Mouse (Mus musculus): ENCODE data around the gene Gm5475. TPM values are rescaled to one million over a fixed set of nuclear protein-coding genes. Genes with fewer than 3 reads are reported as not detected.

The Gm5475 gene
- total RNA-seq, 4 experiments from 2014 or later = not detected

GRCm38 (mm10) chr15:100413306-100413705, 8.6 kb upstream of the Gm5475 start:
- no peak for DNase-seq (ENCODE audit: low spot score)

DNA sequence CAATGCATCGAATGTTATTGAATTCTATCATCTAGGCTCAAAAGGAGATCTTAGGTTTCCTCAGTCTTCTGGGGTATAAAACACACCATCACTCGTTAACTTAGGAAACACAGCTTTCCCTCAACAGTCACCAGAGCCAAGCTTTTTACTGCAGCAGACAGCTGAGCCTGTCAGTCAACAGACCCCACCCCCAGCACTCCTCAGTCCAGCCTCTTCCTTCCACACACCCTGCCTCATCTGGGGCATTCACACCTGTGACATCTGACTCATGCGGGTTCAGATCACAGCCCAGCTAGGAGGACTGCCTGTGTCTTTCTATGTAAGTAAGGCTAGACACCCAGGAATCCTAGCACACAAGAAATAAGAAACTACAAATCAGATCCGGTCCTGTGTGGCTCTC, 7.9 kb upstream of the Gm5475 start:
- no peak for DNase-seq (ENCODE audit: low spot score)

DNA sequence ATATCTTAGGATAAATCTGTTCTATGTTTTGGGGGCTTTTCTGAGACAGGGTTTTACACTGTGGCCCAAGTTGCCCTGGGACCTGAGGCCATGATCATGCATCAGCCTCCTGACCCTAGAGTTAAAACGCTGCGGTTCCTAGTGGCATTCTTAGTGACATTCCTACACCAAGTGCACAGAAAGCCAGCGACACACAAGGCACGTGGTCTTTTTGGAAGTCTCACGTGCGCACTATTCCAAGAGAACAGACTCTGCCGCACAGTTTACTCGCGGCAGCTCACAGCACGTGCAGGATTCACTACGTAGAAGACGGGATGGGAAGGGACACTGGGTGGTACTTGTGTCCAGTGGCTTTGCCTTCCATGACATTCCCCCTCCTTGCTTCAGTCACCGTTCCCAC, 7.0 kb upstream of the Gm5475 start:
- DNase-seq (ENCODE audit: low spot score) = no peak

DNA sequence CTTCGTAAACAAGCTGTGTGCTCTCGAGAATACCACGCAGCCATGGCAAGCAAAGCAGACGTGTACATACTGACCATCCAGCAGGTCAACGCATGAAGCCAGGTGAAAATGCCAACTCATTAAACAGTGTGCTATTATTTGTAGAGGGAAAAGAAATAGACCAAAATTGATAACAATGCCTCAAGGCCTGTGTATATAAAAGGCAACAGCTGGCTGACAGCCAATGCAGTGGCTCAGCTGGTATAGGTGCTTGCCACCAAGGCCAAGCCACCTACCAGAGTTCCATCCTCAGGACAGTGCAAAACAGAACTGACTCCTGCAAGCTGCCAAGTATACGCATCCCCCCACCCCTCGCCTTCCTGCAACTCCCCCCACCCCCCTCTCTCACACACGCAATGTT, 6.3 kb upstream of the Gm5475 start:
- no peak for DNase-seq (ENCODE audit: low spot score)

GRCm38 (mm10) chr15:100417854-100418450, 4.0 kb upstream of the Gm5475 start:
- no peak for DNase-seq (ENCODE audit: low spot score)

GRCm38 (mm10) chr15:100419311-100419710, 2.6 kb upstream of the Gm5475 start:
- DNase-seq (ENCODE audit: low spot score) = no peak

DNA sequence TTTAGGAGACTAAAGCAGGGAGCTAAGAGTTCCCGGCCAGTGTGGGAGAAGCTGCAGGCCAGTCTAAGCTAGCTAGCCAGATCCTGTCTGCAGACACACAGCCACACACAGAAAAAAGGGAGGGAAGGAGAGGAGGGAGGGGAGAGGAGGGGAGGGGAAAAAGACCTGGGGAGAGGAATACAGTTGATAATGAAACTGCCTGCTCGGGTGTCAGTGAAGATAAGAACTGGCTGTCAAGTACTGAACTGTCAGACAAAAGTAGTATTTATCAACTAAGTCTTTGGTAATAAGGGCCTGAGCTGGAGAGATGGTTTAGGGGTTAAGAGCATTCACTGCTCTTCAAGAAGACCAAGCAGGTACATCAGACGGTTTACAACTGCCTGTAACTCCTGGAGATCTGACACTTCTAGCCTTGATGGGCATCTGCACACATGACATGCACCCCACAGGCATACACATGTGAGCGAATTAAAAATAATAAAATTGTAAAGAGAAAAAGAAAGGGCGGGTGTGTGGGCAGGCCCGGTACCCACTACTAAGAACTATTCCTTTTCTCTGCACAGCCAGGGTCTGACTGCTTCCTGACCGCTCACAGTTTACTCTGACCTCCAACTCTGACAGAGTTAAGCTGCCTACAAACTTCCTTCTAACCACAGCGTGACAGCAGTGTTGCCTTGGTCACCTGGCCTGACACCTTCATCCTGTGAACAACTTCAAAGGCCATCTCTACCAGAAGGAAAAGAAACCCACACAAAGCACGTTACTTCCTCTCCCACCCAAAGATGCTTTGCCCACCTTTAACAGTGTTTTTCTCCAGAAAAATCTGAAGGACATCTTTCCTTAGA, 1.8 kb upstream of the Gm5475 start:
- no peak for DNase-seq (ENCODE audit: low spot score)

- peak; percentile 62 for DNase-seq (ENCODE audit: low spot score)
These were observed 739 bp upstream of the Gm5475 start for GRCm38 (mm10) chr15:100421059-100421757.

- DNase-seq (ENCODE audit: low spot score) = no peak
These were observed 529 bp downstream of the Gm5475 start for GRCm38 (mm10) chr15:100422476-100422875.

GRCm38 (mm10) chr15:100422899-100423860, 1.2 kb downstream of the Gm5475 start:
- DNase-seq (ENCODE audit: low spot score) = peak; percentile 95

- no peak for DNase-seq (ENCODE audit: low spot score)
These were observed 2.0 kb downstream of the Gm5475 start for GRCm38 (mm10) chr15:100423916-100424315.

GRCm38 (mm10) chr15:100424396-100425122, 2.6 kb downstream of the Gm5475 start, which contains the start of gene Slc11a2:
TSS of gene Slc11a2 (minus strand) at chr15:100425072.
- no peak for DNase-seq (ENCODE audit: low spot score)

DNA sequence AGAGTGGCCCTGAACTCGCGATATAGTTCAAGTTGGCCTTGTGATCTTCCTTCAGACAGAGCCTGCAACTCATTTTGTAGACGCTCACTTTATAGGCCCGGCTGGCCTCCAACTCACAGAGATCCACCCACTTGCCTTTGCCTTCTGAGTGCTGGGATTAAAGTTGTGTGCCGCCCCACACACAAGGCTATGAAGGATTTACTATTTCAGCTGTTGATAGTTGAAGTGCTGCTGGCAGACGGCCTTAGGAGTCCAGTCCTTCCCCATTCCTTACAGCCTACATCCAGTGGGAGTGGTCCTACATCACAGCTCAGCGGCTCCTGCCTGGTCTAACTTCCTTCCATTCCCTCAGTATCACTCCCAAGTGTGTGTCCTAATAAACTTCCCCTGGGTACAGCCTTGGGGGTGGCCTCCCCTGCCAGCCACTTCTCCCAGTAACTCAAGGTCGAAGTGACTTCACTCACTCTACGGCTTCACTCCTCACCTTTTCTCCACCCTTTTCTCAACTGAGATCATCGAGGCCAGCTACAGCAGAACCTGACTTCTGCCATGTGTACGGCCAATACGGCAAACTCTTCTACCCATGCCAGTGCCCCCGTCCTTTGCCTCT, 6.5 kb downstream of the Gm5475 start:
- no peak for DNase-seq (ENCODE audit: low spot score)

DNA sequence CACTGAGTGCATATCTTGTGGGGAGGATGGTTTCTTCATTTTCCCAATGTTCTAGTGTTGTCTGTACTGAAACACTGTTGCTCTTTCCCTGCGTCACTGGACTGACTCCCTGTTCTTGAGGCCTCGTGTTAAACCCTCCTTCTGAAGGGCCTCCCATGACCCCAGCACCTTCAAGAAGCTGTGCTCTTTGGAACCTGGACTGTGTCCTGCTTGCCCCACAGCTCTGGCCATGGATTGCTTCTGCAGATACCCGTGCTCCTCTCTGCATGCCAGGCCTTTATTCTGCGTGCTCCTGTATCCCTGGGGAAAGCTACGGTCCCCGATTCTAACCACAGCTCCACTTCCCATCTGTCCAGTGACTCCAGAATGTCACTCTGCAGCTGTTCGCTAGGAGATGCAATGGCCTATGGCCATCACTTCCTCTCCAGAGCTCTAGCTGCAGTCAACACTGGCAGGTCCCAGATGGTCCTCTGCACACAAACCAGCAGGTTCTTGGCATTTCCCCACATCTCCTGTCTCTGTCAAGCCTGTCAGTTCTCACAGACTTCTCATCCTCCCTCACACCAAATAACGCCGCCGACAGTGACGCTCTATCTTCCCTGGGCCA, 8.1 kb downstream of the Gm5475 start:
- DNase-seq (ENCODE audit: low spot score) = no peak

DNA sequence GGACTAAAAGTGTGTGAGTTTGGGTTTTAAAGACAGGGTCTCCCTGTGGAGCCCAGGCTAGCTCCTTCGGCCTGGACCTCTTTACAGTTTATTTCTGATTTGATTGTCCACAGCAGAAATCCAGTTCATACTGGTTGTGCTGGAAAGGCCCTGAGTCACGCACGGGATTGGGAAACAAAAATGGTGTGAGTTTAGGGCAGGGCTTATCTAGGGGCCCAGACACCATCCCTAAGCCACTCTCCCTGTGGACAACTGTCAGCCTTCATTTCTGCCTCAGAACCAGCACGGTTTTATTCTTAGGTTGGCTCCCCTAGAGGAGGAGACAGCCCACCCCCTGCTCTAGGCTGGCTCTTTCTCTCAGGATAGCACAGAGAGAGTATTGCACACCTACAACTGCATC, 11.3 kb downstream of the Gm5475 start:
- no peak for DNase-seq (ENCODE audit: low spot score)

- no peak for DNase-seq (ENCODE audit: low spot score)
These were observed 14.2 kb downstream of the Gm5475 start for GRCm38 (mm10) chr15:100436112-100436511.

- no peak for DNase-seq (ENCODE audit: low spot score)
These were observed 14.6 kb downstream of the Gm5475 start for GRCm38 (mm10) chr15:100436518-100436917.

GRCm38 (mm10) chr15:100443126-100443922, 21.4 kb downstream of the Gm5475 start:
- peak; percentile 83 for DNase-seq (ENCODE audit: low spot score)

DNA sequence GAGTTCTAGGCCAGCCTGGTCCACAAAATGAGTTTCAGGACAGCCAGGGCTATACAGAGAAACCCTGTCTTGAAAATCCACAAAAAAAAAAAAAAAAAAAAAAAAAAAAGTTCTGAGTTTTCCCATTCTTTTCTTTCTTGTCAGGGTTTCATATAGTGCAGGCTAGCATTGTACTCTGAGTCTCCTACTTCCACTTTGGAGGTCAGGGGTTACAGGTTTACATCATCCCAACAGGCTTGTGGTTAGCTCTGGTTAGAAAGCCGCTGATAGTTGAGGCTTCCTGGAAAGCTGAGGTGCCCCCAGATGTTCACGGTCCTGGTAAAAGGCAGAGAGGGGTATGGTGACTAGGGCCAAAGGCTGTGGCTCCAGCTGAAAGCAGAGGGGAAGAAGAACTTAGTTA, 24.9 kb downstream of the Gm5475 start:
- DNase-seq (ENCODE audit: low spot score) = no peak
